Mouse (Mus musculus) ES-E14 (cell line): ENCODE measurements at regions not wholly inside any gene's neighbourhood (a gene's known extent, or its start where the extent isn't known, plus 50 kb on each side); places are given as distances from the start of the nearest gene placed in this dataset.

Experiments used
- HCFC1 ChIP-seq: IDR thresholded peaks from 2 replicates; pipeline ENCODE4 v1.6.1; 2012; ENCODE audit warnings: low read length, inconsistent platforms, borderline replicate concordance; ENCODE audit not compliant: insufficient read depth
- ZNF384 ChIP-seq: IDR thresholded peaks from 2 replicates; pipeline ENCODE4 v1.6.1; 2012; ENCODE audit warnings: low read depth, low read length, inconsistent platforms

DNA sequence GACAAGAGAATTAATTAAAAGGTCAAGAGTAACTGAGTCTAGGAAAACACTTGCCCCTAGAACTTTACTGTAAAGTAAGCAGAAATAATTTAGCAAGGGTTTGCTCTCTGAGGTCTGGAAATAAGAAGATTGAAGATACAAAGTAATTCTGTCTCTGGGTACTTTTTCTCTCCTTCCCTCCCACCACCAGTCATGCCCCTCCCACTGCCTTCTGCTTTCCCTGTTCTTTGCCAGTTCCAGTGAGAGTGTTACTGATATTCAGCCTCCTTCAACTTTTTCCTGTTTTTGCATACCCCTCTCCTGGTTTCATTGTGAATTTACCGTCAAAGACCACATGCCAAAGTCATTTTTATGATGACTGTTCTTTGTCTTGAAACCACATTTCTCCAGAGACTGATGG is 472.1 kb upstream of the 4930578C19Rik start:
- TF ChIP-seq HCFC1 (no peak), ZNF384 (no peak)
